In the genomic region with DNA sequence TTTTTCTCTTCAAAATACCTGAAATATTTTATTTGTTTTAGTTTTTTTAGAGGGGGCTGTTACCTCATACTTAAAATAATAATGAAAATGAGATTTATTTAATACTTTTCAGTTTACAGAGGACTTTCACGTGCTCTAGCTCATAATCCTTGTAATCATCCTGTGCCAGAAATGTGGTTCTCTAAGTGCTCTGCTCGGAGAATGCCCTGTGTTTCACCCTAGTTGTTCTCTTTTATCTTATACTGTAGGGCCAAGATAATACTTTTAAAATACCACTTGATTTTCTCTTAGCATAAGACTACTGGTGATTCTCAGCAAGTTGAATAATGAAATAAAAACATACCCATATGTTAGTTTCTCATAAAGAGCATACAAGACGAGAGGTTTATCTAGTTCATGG, we compare ENCODE assay signal across 22 mouse cellular contexts.
DNase-seq lines count a peak whose midpoint lies in the region; ATAC-seq and TF ChIP-seq lines count a peak whose summit lies in the region.
"Had no signal": no experiment of that assay in that cellular context is flagged by ENCODE, and none has a peak within 500 bp of the region (broad histone marks: within the 10 kb centered on the region; RNA-seq: fewer than 3 reads in every experiment).

No protein-coding gene starts in this region.

- no peaks in the 10 kb centered on the region for H3K79me2 ChIP-seq in MEL (ENCODE audit: control insufficient read depth, insufficient read depth, low read length, poor library complexity)

- no peak for TF ChIP-seq CTCF in MEL (IDR thresholded peaks at IDR 0.05 in 2 of 3, conservative IDR thresholded peaks at IDR 0.05 in 1 of 3; ENCODE audit: control insufficient read depth in 1 of 3, insufficient read depth in 1 of 3, low read depth in 2 of 3, low read length in 3 of 3, poor library complexity in 1 of 3, severe bottlenecking in 1 of 3)

- no peaks in the 10 kb centered on the region for H3K27me3 ChIP-seq in embryonic facial prominence, embryonic 14.5 days (replicated peaks; ENCODE audit: control insufficient read depth, insufficient read depth, low read length)
- H3K27me3 ChIP-seq in embryonic facial prominence, embryonic 10.5 days (replicated peaks; ENCODE audit: low read depth, poor library complexity, severe bottlenecking): no peaks in the 10 kb centered on the region
- H3K27me3 ChIP-seq in MEL (ENCODE audit: control insufficient read depth in 1 of 2, insufficient read depth in 2 of 2, low read length in 2 of 2): no peaks in the 10 kb centered on the region
- H3K27me3 ChIP-seq: CH12.LX, Patski had no signal

- no peak for TF ChIP-seq RAD21 in MEL (IDR thresholded peaks at IDR 0.05; ENCODE audit: low read depth, low read length)

- 56% methylated on average over 3 of the region's 3 CpGs for WGBS in embryonic facial prominence, embryonic 14.5 days
- 83% methylated on average over 3 of the region's 3 CpGs for WGBS in embryonic facial prominence, embryonic 10.5 days

- TF ChIP-seq EP300 in MEL (IDR thresholded peaks at IDR 0.05; ENCODE audit: low read depth in 1 of 2, low read length in 2 of 2): peak; percentile 52 to 64; a peak in 3 of 4 replicates

- no peak overlapping the region for H3K27ac ChIP-seq in embryonic facial prominence, embryonic 14.5 days (replicated peaks; ENCODE audit: low read depth, low read length)
- H3K27ac ChIP-seq in embryonic facial prominence, embryonic 10.5 days (replicated peaks): no peak overlapping the region
- no peak overlapping the region for H3K27ac ChIP-seq in MEL (ENCODE audit: control insufficient read depth, low read depth, low read length)

- no peak overlapping the region for H3K4me3 ChIP-seq in embryonic facial prominence, embryonic 14.5 days (ENCODE audit: low read depth, low read length)
- no peak overlapping the region for H3K4me3 ChIP-seq in embryonic facial prominence, embryonic 10.5 days
- H3K4me3 ChIP-seq in MEL (ENCODE audit: control insufficient read depth in 1 of 2, insufficient read depth in 1 of 2, low read depth in 2 of 2, low read length in 2 of 2): no peak overlapping the region

- TF ChIP-seq POLR2A in MEL (IDR thresholded peaks at IDR 0.05; ENCODE audit: control insufficient read depth in 1 of 2, insufficient read depth in 1 of 2, low read depth in 1 of 2, low read length in 2 of 2, poor library complexity in 1 of 2): no peak

- H3K9me3 ChIP-seq in embryonic facial prominence, embryonic 14.5 days (ENCODE audit: control insufficient read depth, low read length): no peaks in the 10 kb centered on the region
- no peaks in the 10 kb centered on the region for H3K9me3 ChIP-seq in embryonic facial prominence, embryonic 10.5 days
- H3K9me3 ChIP-seq in MEL (replicated peaks; ENCODE audit: insufficient read depth, low read length): no peaks in the 10 kb centered on the region
- H3K9me3 ChIP-seq: G1E had no signal

- peaks cover 9% of the 10 kb centered on the region; the same call in 1 of the 2 replicates for H3K4me1 ChIP-seq in embryonic facial prominence, embryonic 14.5 days (ENCODE audit: control insufficient read depth, insufficient read depth, low read length)
- H3K4me1 ChIP-seq in embryonic facial prominence, embryonic 10.5 days: peaks cover 30% of the 10 kb centered on the region
- peaks cover 6 to 15% of the 10 kb centered on the region in 2 experiments; a peak in 3 of 4 replicates for H3K4me1 ChIP-seq in MEL (ENCODE audit: control insufficient read depth in 1 of 2, insufficient read depth in 2 of 2, low read length in 2 of 2)

- ATAC-seq in embryonic facial prominence, embryonic 14.5 days (ENCODE audit: low read depth): no peak
- ATAC-seq in megakaryocyte progenitor cell, adult 5-6 weeks (replicated peaks; ENCODE audit: poor library complexity): peak; percentile 20; the same call in 1 of the 2 replicates
- ATAC-seq: activated CD4-positive, CD25-positive, alpha-beta regulatory T cell, adult 4 months; CD4-positive, CD25-positive, alpha-beta regulatory T cell, adult 4 months; Patski had no signal

- H3K9ac ChIP-seq in embryonic facial prominence, embryonic 14.5 days (ENCODE audit: low read depth, low read length): no peak overlapping the region
- no peak overlapping the region for H3K9ac ChIP-seq in MEL (ENCODE audit: control insufficient read depth, low read depth, low read length, poor library complexity, severe bottlenecking)

- no peak overlapping the region for H3K4me2 ChIP-seq in embryonic facial prominence, embryonic 14.5 days (ENCODE audit: low read depth, low read length)

- peak; percentile 5 for DNase-seq in embryonic facial prominence, embryonic 14.5 days (ENCODE audit: low spot score)
- no peak for DNase-seq in embryonic facial prominence, embryonic 10.5 days (ENCODE audit: low spot score)
- peak; percentile 39 for DNase-seq in MEL (ENCODE audit: low read depth, low spot score)
- DNase-seq in retina, embryonic 14.5 days (ENCODE audit: low spot score): no peak
- no peak for DNase-seq in frontal cortex, postnatal 36 days (ENCODE audit: low spot score in 2 of 2)
- DNase-seq: adrenal gland, adult 2 months; adrenal gland, adult 8-10 months; adrenal gland, postnatal 10 days; adrenal gland, postnatal 14 days; adrenal gland, postnatal 25 days; adrenal gland, postnatal 36 days; B cell, adult 2 months; cerebellum, adult 11 months; cerebellum, adult 11-12 months; cerebellum, adult 18-20 months; cerebellum, adult 2 months had no signal

- no peaks in the 10 kb centered on the region for H3K36me3 ChIP-seq in embryonic facial prominence, embryonic 14.5 days (ENCODE audit: control insufficient read depth, insufficient read depth, low read length)
- H3K36me3 ChIP-seq in embryonic facial prominence, embryonic 10.5 days (replicated peaks): no peaks in the 10 kb centered on the region
- peaks cover 0 to 9% of the 10 kb centered on the region in 2 experiments; a peak in 3 of 4 replicates for H3K36me3 ChIP-seq in MEL (ENCODE audit: control insufficient read depth in 1 of 2, insufficient read depth in 2 of 2, low read length in 2 of 2)

TF ChIP-seq in MEL, 35 proteins besides CTCF, POLR2A, EP300 and RAD21:
- TF ChIP-seq MXI1 (IDR thresholded peaks at IDR 0.05; ENCODE audit: low read depth, low read length) (peak; percentile 23; the same call in 1 of the 2 replicates), NELFE (IDR thresholded peaks at IDR 0.05; ENCODE audit: low read depth, low read length) (no peak), TAL1 (IDR thresholded peaks at IDR 0.05; ENCODE audit: low read length) (no peak), CHD2 (IDR thresholded peaks at IDR 0.05; ENCODE audit: low read length) (no peak), RCOR1 (IDR thresholded peaks at IDR 0.05; ENCODE audit: low read depth, low read length) (peak; percentile 49; the same call in 1 of the 2 replicates), USF1 (IDR thresholded peaks at IDR 0.05; ENCODE audit: low read depth, low read length) (peak; percentile 24; the same call in 1 of the 2 replicates), ETS1 (IDR thresholded peaks at IDR 0.05; ENCODE audit: low read depth, low read length) (0 out of 2 replicates have a peak, but pooled peaks have one; percentile 23), BHLHE40 (IDR thresholded peaks at IDR 0.05; ENCODE audit: borderline replicate concordance, low read depth, low read length) (peak; percentile 90), TCF12 (IDR thresholded peaks at IDR 0.05; ENCODE audit: low read depth, low read length) (peak; percentile 78), HCFC1 (IDR thresholded peaks at IDR 0.05; ENCODE audit: low read depth, low read length) (no peak), GATA1 (IDR thresholded peaks at IDR 0.05; ENCODE audit: low read depth, low read length) (peak; percentile 68; the same call in 1 of the 2 replicates)

Comparison
In these comparisons a context has a peak if more than half of its experiments do, and no peak if none do; other contexts are left out.
1. DNase-seq: peak in embryonic facial prominence, embryonic 14.5 days (single experiment) and MEL (single experiment); none in embryonic facial prominence, embryonic 10.5 days (single experiment), retina, embryonic 14.5 days (single experiment) and frontal cortex, postnatal 36 days (0 of 2).